Mouse (Mus musculus) MEL (cell line): Measurements from ENCODE around the gene Ttll1. TPM values are rescaled to one million over a fixed set of nuclear protein-coding genes. Genes with fewer than 3 reads are reported as not detected.

ENCODE experiments used
- DNase-seq: peaks from one replicate; pipeline ENCODE4 v3.0.0; 2011; ENCODE audit warnings: low read depth, low spot score
- H3K27ac ChIP-seq: 2 replicates; pipeline ENCODE4 v1.5.1; 2012; ENCODE audit warnings: low read depth, mild to moderate bottlenecking, control low read depth, low read length, moderate library complexity; ENCODE audit not compliant: control insufficient read depth
- H3K27me3 ChIP-seq, 2 experiments: fragments of 150-350 bp in 1 of 2; sonication (generic) in 1 of 2; 2 replicates each; pipeline ENCODE4 v1.6.1; 2012; ENCODE audit warnings: low read length in 2 of 2, mild to moderate bottlenecking in 2 of 2, improper control_type of control experiment in 1 of 2, moderate library complexity in 1 of 2; ENCODE audit not compliant: insufficient read depth in 2 of 2, control insufficient read depth in 1 of 2
- H3K36me3 ChIP-seq, 2 experiments: 2 replicates each; pipeline ENCODE4 v1.6.1; 2012 to 2014; ENCODE audit warnings: low read length in 2 of 2, improper control_type of control experiment in 1 of 2, inconsistent platforms in 1 of 2, mild to moderate bottlenecking in 1 of 2; ENCODE audit not compliant: insufficient read depth in 2 of 2, control insufficient read depth in 1 of 2
- H3K4me1 ChIP-seq, 2 experiments: fragments of 150-350 bp in 1 of 2; sonication (generic) in 1 of 2; 2 replicates each; pipeline ENCODE4 v1.6.1; 2012; ENCODE audit warnings: low read length in 2 of 2, improper control_type of control experiment in 1 of 2, mild to moderate bottlenecking in 1 of 2; ENCODE audit not compliant: insufficient read depth in 2 of 2, control insufficient read depth in 1 of 2
- H3K4me3 ChIP-seq, 2 experiments: fragments of 150-350 bp in 1 of 2; sonication (generic) in 1 of 2; 2 replicates each; pipeline ENCODE4 v1.5.1; 2012; ENCODE audit warnings: low read depth in 2 of 2, low read length in 2 of 2, mild to moderate bottlenecking in 2 of 2, moderate library complexity in 2 of 2, control low read depth in 1 of 2, improper control_type of control experiment in 1 of 2; ENCODE audit not compliant: control insufficient read depth in 1 of 2, insufficient read depth in 1 of 2
- H3K79me2 ChIP-seq: 2 replicates; pipeline ENCODE4 v1.6.1; 2012; ENCODE audit warnings: mild to moderate bottlenecking, low read length, moderate library complexity; ENCODE audit not compliant: control insufficient read depth, poor library complexity, insufficient read depth
- H3K9ac ChIP-seq: 2 replicates; pipeline ENCODE4 v1.6.1; 2012; ENCODE audit warnings: low read depth, mild to moderate bottlenecking, control low read depth, low read length, moderate library complexity; ENCODE audit not compliant: control insufficient read depth, poor library complexity, severe bottlenecking
- H3K9me3 ChIP-seq: fragments of 150-350 bp; sonication (generic); replicated peaks from 2 replicates; pipeline ENCODE4 v1.6.1; 2012; ENCODE audit warnings: mild to moderate bottlenecking, low read length, improper control_type of control experiment, moderate library complexity; ENCODE audit not compliant: insufficient read depth
- CHD1 ChIP-seq: IDR thresholded peaks from 2 replicates; pipeline ENCODE4 v1.6.1; 2012; ENCODE audit warnings: low read depth, mild to moderate bottlenecking, inconsistent platforms, low read length, improper control_type of control experiment
- EP300 ChIP-seq, 2 experiments: IDR thresholded peaks; 2 replicates each; pipeline ENCODE4 v1.6.1; 2011; ENCODE audit warnings: improper control_type of control experiment in 2 of 2, low read length in 2 of 2, low read depth in 1 of 2, mild to moderate bottlenecking in 1 of 2
- GATA1 ChIP-seq: IDR thresholded peaks from 2 replicates; pipeline ENCODE4 v1.6.1; 2011; ENCODE audit warnings: low read depth, low read length, improper control_type of control experiment
- JUND ChIP-seq: IDR thresholded peaks from 2 replicates; pipeline ENCODE4 v1.6.1; 2011; ENCODE audit warnings: low read depth, mild to moderate bottlenecking, improper control_type of control experiment, low read length
- KAT2A ChIP-seq: conservative IDR thresholded peaks from 2 replicates; pipeline ENCODE4 v1.6.1; 2012; ENCODE audit warnings: low read depth, low read length, improper control_type of control experiment, inconsistent platforms
- MAZ ChIP-seq: IDR thresholded peaks from 2 replicates; pipeline ENCODE4 v1.6.1; 2012; ENCODE audit warnings: low read depth, mild to moderate bottlenecking, inconsistent platforms, low read length, improper control_type of control experiment
- MEF2A ChIP-seq: IDR thresholded peaks from 2 replicates; pipeline ENCODE4 v1.6.1; 2014; ENCODE audit warnings: low read depth, mild to moderate bottlenecking, inconsistent platforms, low read length, improper control_type of control experiment; ENCODE audit not compliant: poor library complexity, insufficient replicate concordance, severe bottlenecking; ENCODE audit errors: extremely low read depth
- MXI1 ChIP-seq: IDR thresholded peaks from 2 replicates; pipeline ENCODE4 v1.6.1; 2011; ENCODE audit warnings: mild to moderate bottlenecking, low read depth, low read length, improper control_type of control experiment
- NRF1 ChIP-seq: IDR thresholded peaks from 2 replicates; pipeline ENCODE4 v1.6.1; 2014; ENCODE audit warnings: low read depth, mild to moderate bottlenecking, inconsistent platforms, low read length, improper control_type of control experiment, moderate library complexity; ENCODE audit not compliant: poor library complexity, insufficient read depth, severe bottlenecking
- RCOR1 ChIP-seq: IDR thresholded peaks from 2 replicates; pipeline ENCODE4 v1.6.1; 2012; ENCODE audit warnings: low read depth, mild to moderate bottlenecking, inconsistent platforms, low read length, improper control_type of control experiment
- SMC3 ChIP-seq: IDR thresholded peaks from 2 replicates; pipeline ENCODE4 v1.6.1; 2011; ENCODE audit warnings: low read depth, low read length, improper control_type of control experiment
- TCF12 ChIP-seq: IDR thresholded peaks from 2 replicates; pipeline ENCODE4 v1.6.1; 2014; ENCODE audit warnings: low read depth, mild to moderate bottlenecking, inconsistent platforms, low read length, improper control_type of control experiment, moderate library complexity
- UBTF ChIP-seq: IDR thresholded peaks from 2 replicates; pipeline ENCODE4 v1.6.1; 2012; ENCODE audit warnings: low read depth, mild to moderate bottlenecking, inconsistent platforms, low read length, improper control_type of control experiment, moderate library complexity, borderline replicate concordance; ENCODE audit not compliant: insufficient read depth
- USF1 ChIP-seq: IDR thresholded peaks from 2 replicates; pipeline ENCODE4 v1.6.1; 2014; ENCODE audit warnings: low read depth, mild to moderate bottlenecking, inconsistent platforms, low read length, improper control_type of control experiment, moderate library complexity
- USF2 ChIP-seq, 2 experiments: IDR thresholded peaks; 2 replicates each; pipeline ENCODE4 v1.6.1; 2011 to 2012; ENCODE audit warnings: improper control_type of control experiment in 2 of 2, low read length in 2 of 2, borderline replicate concordance in 1 of 2, inconsistent platforms in 1 of 2, low read depth in 1 of 2, mild to moderate bottlenecking in 1 of 2; ENCODE audit not compliant: insufficient read depth in 1 of 2
- ZC3H11A ChIP-seq: IDR thresholded peaks from 2 replicates; pipeline ENCODE4 v1.6.1; 2012; ENCODE audit warnings: low read depth, mild to moderate bottlenecking, inconsistent platforms, low read length, improper control_type of control experiment
- ZKSCAN1 ChIP-seq: IDR thresholded peaks from 2 replicates; pipeline ENCODE4 v1.6.1; 2012; ENCODE audit warnings: low read depth, mild to moderate bottlenecking, inconsistent platforms, low read length, improper control_type of control experiment, moderate library complexity
- ZMIZ1 ChIP-seq: IDR thresholded peaks from 2 replicates; pipeline ENCODE4 v1.6.1; 2012; ENCODE audit warnings: low read depth, mild to moderate bottlenecking, inconsistent platforms, low read length, improper control_type of control experiment, moderate library complexity
- ZNF384 ChIP-seq: IDR thresholded peaks from 2 replicates; pipeline ENCODE4 v1.6.1; 2012; ENCODE audit warnings: low read depth, mild to moderate bottlenecking, inconsistent platforms, low read length, improper control_type of control experiment
- polyA plus RNA-seq, 2 experiments: library from polyadenylated mRNA; stranded (reverse) in 1 of 2; unstranded in 1 of 2; fragments of >175 nt in 1 of 2; fragments of >200 nt in 1 of 2; gene quantifications; 2 replicates each; pipeline versions ENCODE4 v1.2.1 to v1.2.4; 2012; ENCODE audit warnings: low replicate concordance in 2 of 2, low read depth in 1 of 2; ENCODE audit not compliant: insufficient read length in 2 of 2, insufficient read depth in 1 of 2, missing spikeins in 1 of 2
- total RNA-seq: library from RNA; depleted of rRNA; stranded (reverse); fragments of 300-350 nt; gene quantifications from 2 replicates; pipeline ENCODE4 v1.2.3, GENCODE M21; 2012

Gene Ttll1
- total and polyA plus RNA-seq, 3 experiments = 3.4 to 14.1 TPM; not detected in 1

DNA sequence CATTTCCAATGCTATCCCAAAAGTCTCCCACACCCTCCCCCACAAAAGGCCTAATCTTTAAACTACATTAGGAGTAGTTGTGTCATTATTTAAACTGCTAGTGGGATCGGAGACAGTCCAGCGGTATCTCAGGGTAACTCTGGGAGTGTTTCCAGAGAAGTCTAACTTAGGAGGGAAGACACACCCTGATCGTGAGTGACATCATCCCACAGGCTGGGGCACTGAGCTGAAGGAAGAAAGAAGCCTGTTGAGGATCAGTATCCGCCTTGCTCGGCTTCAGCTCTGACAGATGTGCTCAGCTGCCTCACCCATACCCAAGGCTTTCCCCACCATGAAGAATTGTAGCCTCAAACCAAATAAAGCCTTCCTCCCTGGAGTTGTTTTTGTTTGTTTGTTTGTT is 18.8 kb downstream of the Ttll1 start:
- Histone ChIP-seq H3K27ac (no peak overlapping the region), H3K27me3 (no peaks in the 10 kb centered on the region), H3K4me3 (no peak overlapping the region), H3K4me1 (peaks cover 19 to 40% of the 10 kb centered on the region in 2 experiments), H3K79me2 (no peaks in the 10 kb centered on the region), H3K9me3 (no peaks in the 10 kb centered on the region), H3K9ac (no peak overlapping the region), H3K36me3 (peaks cover 0 to 25% of the 10 kb centered on the region in 2 experiments; a peak in 3 of 4 replicates)
- TF ChIP-seq ZC3H11A (no peak), KAT2A (no peak), UBTF (no peak), CHD1 (no peak), ZMIZ1 (no peak), JUND (no peak), RCOR1 (no peak), USF1 (no peak), ZKSCAN1 (no peak), GATA1 (no peak), MAZ (no peak)
- no peak for DNase-seq

- Histone ChIP-seq H3K36me3 (peaks cover 0 to 13% of the 10 kb centered on the region in 2 experiments; a peak in 3 of 4 replicates), H3K9me3 (no peaks in the 10 kb centered on the region), H3K27me3 (no peaks in the 10 kb centered on the region), H3K79me2 (no peaks in the 10 kb centered on the region)
- no peak for TF ChIP-seq SMC3
- TF ChIP-seq NRF1 = no peak
- TF ChIP-seq MAZ = no peak
- TF ChIP-seq MXI1 = no peak
- TF ChIP-seq GATA1 = no peak
- no peak for TF ChIP-seq EP300 (IDR thresholded peaks at IDR 0.05; ENCODE audit: low read depth in 1 of 2, low read length in 2 of 2)
- no peak for TF ChIP-seq ZC3H11A
- no peak for TF ChIP-seq MEF2A
- no peak for TF ChIP-seq ZKSCAN1
- TF ChIP-seq USF2 (IDR thresholded peaks at IDR 0.05; ENCODE audit: borderline replicate concordance in 1 of 2, insufficient read depth in 1 of 2, low read depth in 1 of 2, low read length in 2 of 2) = no peak
- no peak for TF ChIP-seq ZNF384
- no peak for TF ChIP-seq UBTF
- TF ChIP-seq TCF12 = no peak
- TF ChIP-seq, all 39 proteins: peak for 0
- Histone ChIP-seq H3K4me3 (no peak overlapping the region), H3K27ac (no peak overlapping the region), H3K4me1 (peaks cover 11 to 23% of the 10 kb centered on the region in 2 experiments), H3K9ac (no peak overlapping the region)
- no peak for DNase-seq
Observed at GRCm38 (mm10) chr15:83489471-83489870, 21.2 kb downstream of the Ttll1 start.
